Mouse (Mus musculus) limb, embryonic 15.5 days (tissue): ENCODE data around the gene Akna. TPM values are rescaled to one million over a fixed set of nuclear protein-coding genes. Genes with fewer than 3 reads are reported as not detected.

Source experiments
- ATAC-seq: fragments of 200-750 bp; cut with Nextera tagmentation; 2 replicates; pipeline ENCODE4 v1.8.0; 2017; ENCODE audit warnings: low read depth, moderate TSS enrichment; ENCODE audit not compliant: insufficient number of reproducible peaks, low FRiP score, low TSS enrichment
- H3K27ac ChIP-seq: fragments of 300-500 bp; sonication (generic); 2 replicates; pipeline ENCODE4 v1.5.1; 2015; ENCODE audit warnings: moderate library complexity, mild to moderate bottlenecking, inconsistent platforms
- H3K27me3 ChIP-seq: fragments of 300-500 bp; sonication (generic); 2 replicates; pipeline ENCODE4 v1.6.1; 2015; ENCODE audit warnings: inconsistent platforms
- H3K36me3 ChIP-seq: fragments of 300-500 bp; sonication (generic); 2 replicates; pipeline ENCODE4 v1.6.1; 2015; ENCODE audit warnings: inconsistent platforms
- H3K4me1 ChIP-seq: fragments of 300-500 bp; sonication (generic); 2 replicates; pipeline ENCODE4 v1.6.1; 2015; ENCODE audit warnings: inconsistent platforms
- H3K4me2 ChIP-seq: fragments of 300-500 bp; sonication (generic); 2 replicates; pipeline ENCODE4 v1.6.1; 2015; ENCODE audit warnings: mild to moderate bottlenecking, inconsistent platforms
- H3K4me3 ChIP-seq: fragments of 300-500 bp; sonication (generic); 2 replicates; pipeline ENCODE4 v1.5.1; 2015; ENCODE audit warnings: mild to moderate bottlenecking, inconsistent platforms
- H3K9ac ChIP-seq: fragments of 300-500 bp; sonication (generic); 2 replicates; pipeline ENCODE4 v1.6.1; 2015; ENCODE audit warnings: inconsistent platforms
- H3K9me3 ChIP-seq: fragments of 300-500 bp; sonication (generic); 2 replicates; pipeline ENCODE4 v1.6.1; 2016; ENCODE audit warnings: inconsistent platforms
- WGBS: fragments of 180-500 bp; shearing (Covaris S2); methylation state at CpG from one replicate; pipeline ENCODE4 v1.1.7; 2015; 5-methylcytosine and 5-hydroxymethylcytosine counted together
- polyA plus RNA-seq: library from polyadenylated mRNA; unstranded; fragments of >200 nt; fragmentation: Nextera tagmentation; extraction: Ambion mirVana; gene quantifications from 2 replicates; pipeline ENCODE4 v1.2.1, GENCODE M21; 2015

Gene Akna
- polyA plus RNA-seq, 1 experiment from 2014 or later: 5.6 TPM

DNA sequence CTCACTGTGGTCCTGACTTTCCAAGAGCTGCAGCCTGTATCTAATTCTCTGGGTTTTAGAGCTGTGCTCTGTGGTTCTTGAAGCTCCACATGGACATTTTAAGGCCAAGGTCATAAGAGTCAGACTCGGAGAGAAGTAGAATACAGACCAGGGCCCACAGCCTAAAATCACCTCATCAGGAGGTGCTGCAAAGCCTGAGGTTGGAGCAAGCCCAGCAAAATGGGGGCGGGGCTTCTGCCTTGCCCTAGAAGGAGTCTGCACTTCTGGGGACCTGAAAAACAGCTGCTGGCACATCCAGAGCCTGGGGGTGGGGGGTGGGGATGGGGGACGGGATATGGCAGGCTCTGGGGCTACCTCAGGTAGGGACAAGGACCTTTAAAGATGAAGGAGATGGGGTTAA lies 27.2 kb upstream of the Akna start:
- no peak overlapping the region for H3K27ac ChIP-seq
- no peak overlapping the region for H3K4me3 ChIP-seq
- ATAC-seq: no peak; the same call in 1 of the 2 replicates
- 24% methylated on average over 3 of the region's 3 CpGs for WGBS
- H3K27me3 ChIP-seq: no peaks in the 10 kb centered on the region
- H3K4me1 ChIP-seq: peaks cover 17% of the 10 kb centered on the region
- no peak overlapping the region for H3K9ac ChIP-seq
- no peaks in the 10 kb centered on the region for H3K36me3 ChIP-seq
- no peaks in the 10 kb centered on the region for H3K9me3 ChIP-seq
- H3K4me2 ChIP-seq: no peak overlapping the region

DNA sequence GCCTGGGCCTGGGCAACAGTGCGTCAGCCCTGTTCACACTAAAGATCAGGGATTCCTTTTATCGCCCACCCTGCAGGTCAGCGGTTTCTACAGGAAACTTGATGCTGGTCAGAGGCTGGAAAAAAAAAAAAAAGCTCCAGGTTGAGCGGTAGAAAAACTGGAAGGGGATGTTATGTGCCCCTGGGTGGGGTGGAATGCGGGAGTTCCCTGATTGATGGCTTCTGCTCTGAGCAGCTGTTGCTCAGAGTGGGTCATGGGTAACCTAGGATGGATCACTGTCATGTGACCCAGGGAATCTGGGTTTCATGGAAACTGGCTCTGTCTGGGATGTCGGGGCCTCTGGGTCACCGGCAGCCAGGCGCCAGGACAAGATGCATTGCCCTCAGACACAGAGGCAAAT lies 23.2 kb upstream of the Akna start:
- Histone ChIP-seq H3K36me3 (no peaks in the 10 kb centered on the region), H3K4me3 (no peak overlapping the region), H3K9me3 (no peaks in the 10 kb centered on the region), H3K9ac (no peak overlapping the region), H3K27me3 (no peaks in the 10 kb centered on the region), H3K27ac (no peak overlapping the region), H3K4me2 (no peak overlapping the region), H3K4me1 (peaks cover 12% of the 10 kb centered on the region)
- 47% methylated on average over 8 of the region's 8 CpGs for WGBS
- no peak for ATAC-seq

DNA sequence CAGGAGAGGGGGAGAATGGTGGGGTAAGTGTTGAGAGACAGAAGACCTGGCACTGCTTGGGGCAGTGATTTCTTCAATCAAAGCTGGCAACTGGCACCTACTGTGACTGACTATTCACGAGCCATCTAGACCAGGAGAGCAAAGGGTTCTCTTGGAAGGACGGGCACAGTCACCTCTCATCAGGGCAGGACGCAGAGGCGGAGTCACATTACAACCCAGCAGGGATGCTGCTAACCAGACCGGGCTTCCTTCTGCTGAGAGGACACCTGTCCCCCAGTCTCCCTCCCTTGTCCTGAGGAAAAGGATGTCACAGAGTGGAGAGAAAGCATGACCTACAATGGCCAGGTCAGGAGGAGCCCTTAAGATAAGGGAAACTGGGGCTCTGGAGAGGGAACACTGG lies 20.7 kb upstream of the Akna start:
- H3K36me3 ChIP-seq: 0 out of 2 replicates have a peak, but pooled peaks cover 3% of the 10 kb centered on the region
- no peak for ATAC-seq
- H3K9ac ChIP-seq: no peak overlapping the region
- 35% methylated on average over 5 of the region's 5 CpGs for WGBS
- no peaks in the 10 kb centered on the region for H3K9me3 ChIP-seq
- no peak overlapping the region for H3K4me2 ChIP-seq
- H3K4me1 ChIP-seq: peaks cover 8% of the 10 kb centered on the region
- H3K27ac ChIP-seq: no peak overlapping the region
- H3K4me3 ChIP-seq: no peak overlapping the region
- no peaks in the 10 kb centered on the region for H3K27me3 ChIP-seq

DNA sequence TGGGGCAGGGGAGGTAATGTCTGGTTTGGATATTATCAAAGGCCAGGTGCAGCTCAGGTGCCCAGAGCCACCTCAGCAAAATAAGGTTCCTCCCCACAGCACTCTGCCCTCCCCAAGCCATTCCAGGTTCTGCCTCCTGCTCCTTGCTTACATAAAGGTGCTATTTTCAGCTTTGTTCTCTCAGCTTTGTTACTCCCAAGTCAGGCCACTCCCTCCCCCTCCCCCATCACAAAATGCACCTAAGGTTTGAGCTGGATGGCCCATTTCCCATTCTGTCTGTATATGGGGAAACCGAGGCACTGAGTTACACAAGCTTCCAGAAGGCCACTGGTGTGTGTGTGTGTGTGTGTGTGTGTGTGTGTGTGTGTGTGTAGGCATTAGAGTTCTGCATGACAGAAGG lies 20.1 kb upstream of the Akna start:
- WGBS: 81% methylated on average over 1 of the region's 1 CpGs
- H3K9me3 ChIP-seq: no peaks in the 10 kb centered on the region
- no peak overlapping the region for H3K9ac ChIP-seq
- ATAC-seq: no peak
- no peaks in the 10 kb centered on the region for H3K27me3 ChIP-seq
- H3K4me3 ChIP-seq: no peak overlapping the region
- H3K4me2 ChIP-seq: no peak overlapping the region
- H3K36me3 ChIP-seq: 0 out of 2 replicates have a peak, but pooled peaks cover 3% of the 10 kb centered on the region
- no peak overlapping the region for H3K27ac ChIP-seq
- peaks cover 8% of the 10 kb centered on the region for H3K4me1 ChIP-seq

DNA sequence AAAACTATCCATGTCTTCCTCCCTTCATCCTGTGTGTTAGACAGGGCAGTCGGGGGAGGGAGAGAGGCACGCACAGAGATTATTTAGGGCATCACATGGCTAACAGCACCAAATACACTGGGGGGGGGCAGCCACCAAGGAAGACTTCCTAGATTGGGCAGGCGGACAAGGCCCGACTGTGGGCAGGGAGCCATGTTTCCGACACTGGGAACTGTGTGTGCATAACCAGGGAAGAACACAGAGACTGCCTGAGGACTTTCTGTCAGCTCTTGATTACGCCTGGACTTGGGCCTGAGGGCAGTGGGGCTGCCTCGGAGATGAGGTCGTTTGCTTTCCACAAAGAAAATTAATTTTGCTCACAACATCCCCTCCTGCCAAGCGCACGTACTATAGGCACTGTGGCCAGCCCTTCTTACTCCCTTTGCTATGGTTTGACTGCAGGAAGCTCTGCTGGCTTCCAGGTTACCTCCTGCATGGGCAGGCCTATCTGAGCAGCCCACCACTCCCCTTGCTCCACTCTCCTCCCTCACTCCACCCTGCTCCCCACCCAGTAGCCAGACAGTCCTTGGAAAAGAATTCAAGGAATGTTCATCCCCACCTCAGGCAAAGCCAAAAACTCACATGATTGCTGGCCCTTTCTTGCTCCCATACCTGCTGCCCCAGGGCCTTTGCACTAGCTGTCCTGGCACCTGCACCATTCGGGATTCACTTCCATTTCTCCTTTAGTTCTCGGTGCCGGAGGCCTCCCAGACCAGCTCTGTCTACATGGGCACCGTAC lies 17.2 kb upstream of the Akna start:
- H3K4me3 ChIP-seq: no peak overlapping the region
- 55% methylated on average over 14 of the region's 14 CpGs for WGBS

DNA sequence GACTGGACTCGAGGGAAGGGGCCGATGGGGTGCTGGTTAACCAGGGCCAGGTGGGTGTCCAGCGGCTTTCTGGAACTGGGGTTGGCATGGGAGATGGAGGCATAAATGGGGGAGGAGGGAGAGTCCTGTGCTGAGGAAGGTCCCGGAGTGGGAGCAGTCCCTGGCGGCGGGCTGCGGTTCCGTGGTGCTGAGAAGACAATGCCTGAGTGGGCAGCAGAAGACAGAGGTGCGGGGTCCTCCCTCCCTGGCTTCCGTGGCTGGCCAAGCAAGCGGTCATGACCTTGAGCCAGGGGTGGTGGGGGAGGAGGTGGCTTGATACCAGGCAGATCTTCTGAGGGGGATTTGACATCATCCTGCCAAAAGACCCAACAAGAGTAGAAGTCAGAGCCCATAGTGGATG lies 15.1 kb upstream of the Akna start:
- Histone ChIP-seq H3K27ac (no peak overlapping the region), H3K9me3 (no peaks in the 10 kb centered on the region), H3K4me2 (no peak overlapping the region), H3K27me3 (no peaks in the 10 kb centered on the region), H3K4me3 (no peak overlapping the region), H3K9ac (no peak overlapping the region), H3K4me1 (peaks cover 12% of the 10 kb centered on the region), H3K36me3 (peaks cover 15% of the 10 kb centered on the region; the same call in 1 of the 2 replicates)
- 84% methylated on average over 11 of the region's 11 CpGs for WGBS
- ATAC-seq: no peak

More for the DNA sequence above, 17.2 kb upstream of the Akna start:
- peaks cover 12% of the 10 kb centered on the region for H3K4me1 ChIP-seq
- no peak overlapping the region for H3K27ac ChIP-seq
- H3K9ac ChIP-seq: no peak overlapping the region
- no peak overlapping the region for H3K4me2 ChIP-seq
- no peaks in the 10 kb centered on the region for H3K9me3 ChIP-seq
- peaks cover 10% of the 10 kb centered on the region; the same call in 1 of the 2 replicates for H3K36me3 ChIP-seq
- no peak for ATAC-seq
- H3K27me3 ChIP-seq: no peaks in the 10 kb centered on the region

DNA sequence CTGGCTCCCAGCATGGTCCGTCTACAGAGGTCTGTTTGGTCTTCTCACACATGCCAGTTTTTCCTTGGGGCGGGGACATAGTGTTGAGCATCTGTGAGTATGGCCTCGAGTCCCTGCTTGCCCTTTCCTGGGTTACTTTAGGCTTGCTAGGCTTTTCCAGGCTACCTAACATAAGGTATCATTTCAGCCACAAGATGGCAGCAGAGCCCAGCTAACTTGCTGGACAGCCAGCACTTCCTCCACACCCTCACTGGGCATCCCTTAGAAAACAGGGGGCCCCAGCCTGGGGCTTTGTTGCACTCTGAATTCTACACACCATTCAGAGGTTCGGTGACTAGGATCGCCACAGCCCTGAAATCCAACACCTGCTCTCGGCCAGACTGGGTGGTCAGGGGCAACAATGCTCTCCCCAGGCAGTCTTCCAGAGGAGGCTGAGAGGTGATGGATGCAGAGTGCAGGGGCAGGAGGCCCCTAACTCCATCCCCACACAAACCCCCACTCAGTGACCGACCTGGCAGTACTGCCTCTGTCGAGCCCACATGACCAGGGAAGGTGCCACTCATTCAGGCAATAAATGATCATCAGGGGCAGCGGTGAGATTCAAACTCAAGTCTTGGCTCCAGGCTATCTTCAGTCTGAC lies 14.3 kb upstream of the Akna start:
- Histone ChIP-seq H3K4me2 (no peak overlapping the region), H3K9ac (no peak overlapping the region), H3K27ac (no peak overlapping the region), H3K4me3 (no peak overlapping the region), H3K27me3 (no peaks in the 10 kb centered on the region), H3K9me3 (no peaks in the 10 kb centered on the region), H3K36me3 (peaks cover 15% of the 10 kb centered on the region; the same call in 1 of the 2 replicates), H3K4me1 (peaks cover 12% of the 10 kb centered on the region)
- 22% methylated on average over 9 of the region's 9 CpGs for WGBS
- ATAC-seq: peak; percentile 55

DNA sequence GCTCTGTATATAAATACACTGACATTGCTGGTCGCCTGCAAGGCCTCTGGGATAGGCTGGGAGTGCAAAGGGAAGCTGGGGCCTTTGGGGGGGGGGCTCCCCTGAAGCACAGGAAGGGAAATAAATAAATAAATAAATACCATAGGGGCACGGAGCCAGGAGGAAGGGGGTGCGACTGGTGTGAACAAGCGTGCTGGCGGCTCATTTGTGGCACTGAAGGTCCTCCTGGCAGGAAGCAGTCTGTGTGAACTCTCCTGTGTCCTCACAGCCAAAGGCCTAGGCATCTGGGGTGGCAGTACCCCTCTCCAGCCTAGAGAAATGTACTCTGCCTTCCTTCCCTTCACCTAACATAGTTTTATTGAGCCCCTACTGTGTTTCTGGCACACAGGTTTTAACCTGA lies 11.8 kb upstream of the Akna start:
- no peaks in the 10 kb centered on the region for H3K27me3 ChIP-seq
- no peaks in the 10 kb centered on the region for H3K9me3 ChIP-seq
- no peak overlapping the region for H3K4me3 ChIP-seq
- peaks cover 15% of the 10 kb centered on the region; the same call in 1 of the 2 replicates for H3K36me3 ChIP-seq
- WGBS: 60% methylated on average over 5 of the region's 5 CpGs
- H3K9ac ChIP-seq: no peak overlapping the region
- no peak for ATAC-seq
- H3K4me2 ChIP-seq: no peak overlapping the region
- no peak overlapping the region for H3K27ac ChIP-seq
- peaks cover 13% of the 10 kb centered on the region; the same call in 1 of the 2 replicates for H3K4me1 ChIP-seq

DNA sequence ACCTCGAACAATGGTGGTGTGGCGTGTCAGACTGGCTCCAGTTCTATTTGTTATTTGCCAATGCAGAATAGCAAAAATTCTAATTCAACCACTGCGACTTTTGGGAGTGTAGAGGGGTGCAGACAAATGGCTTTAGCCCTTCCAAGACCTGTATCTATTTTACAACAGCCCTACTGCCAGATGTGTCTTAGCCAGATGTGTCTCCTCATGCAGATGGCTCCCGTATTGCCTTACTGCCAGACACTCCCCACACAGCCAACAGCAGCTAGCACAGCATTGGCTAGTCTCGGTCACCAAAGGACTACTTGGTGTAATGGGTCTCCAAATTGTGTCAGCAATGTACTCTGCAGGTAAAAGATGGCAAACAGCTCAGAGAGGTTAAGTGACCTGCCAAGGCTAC lies 8.1 kb upstream of the Akna start:
- Histone ChIP-seq H3K4me2 (no peak overlapping the region; the same call in 1 of the 2 replicates), H3K4me1 (peaks cover 33% of the 10 kb centered on the region), H3K9me3 (no peaks in the 10 kb centered on the region), H3K27ac (no peak overlapping the region), H3K27me3 (no peaks in the 10 kb centered on the region), H3K36me3 (peaks cover 12% of the 10 kb centered on the region; the same call in 1 of the 2 replicates), H3K9ac (no peak overlapping the region), H3K4me3 (no peak overlapping the region)
- no peak for ATAC-seq
- WGBS: 51% methylated on average over 5 of the region's 5 CpGs

DNA sequence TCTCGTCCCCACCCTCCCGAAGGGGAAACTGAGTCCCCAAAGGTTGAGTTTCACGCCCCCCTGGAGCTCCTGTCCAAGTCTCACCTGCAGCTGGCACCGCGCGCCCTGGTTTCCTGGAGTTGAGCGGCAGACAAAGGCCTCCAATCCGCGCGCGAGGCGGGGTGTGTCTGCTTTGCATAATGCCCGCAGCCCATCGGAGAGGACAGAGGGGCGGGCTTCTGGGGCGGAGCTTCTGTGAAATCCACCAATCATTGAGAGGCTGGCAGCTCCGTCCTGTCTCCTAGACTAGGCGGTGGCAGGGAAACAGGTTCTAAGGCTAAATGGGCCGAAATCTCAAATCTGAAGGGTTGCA lies 7.4 kb upstream of the Akna start:
- 0% methylated on average over 19 of the region's 19 CpGs for WGBS
- Histone ChIP-seq H3K9ac (peak overlapping the region; percentile 4; the same call in 1 of the 2 replicates), H3K9me3 (no peaks in the 10 kb centered on the region), H3K27me3 (no peaks in the 10 kb centered on the region), H3K4me2 (peak overlapping the region; percentile 99), H3K27ac (peak overlapping the region; percentile 71), H3K36me3 (peaks cover 7% of the 10 kb centered on the region; the same call in 1 of the 2 replicates), H3K4me1 (peaks cover 33% of the 10 kb centered on the region), H3K4me3 (peak overlapping the region; percentile 49)
- peak; percentile 81 for ATAC-seq

DNA sequence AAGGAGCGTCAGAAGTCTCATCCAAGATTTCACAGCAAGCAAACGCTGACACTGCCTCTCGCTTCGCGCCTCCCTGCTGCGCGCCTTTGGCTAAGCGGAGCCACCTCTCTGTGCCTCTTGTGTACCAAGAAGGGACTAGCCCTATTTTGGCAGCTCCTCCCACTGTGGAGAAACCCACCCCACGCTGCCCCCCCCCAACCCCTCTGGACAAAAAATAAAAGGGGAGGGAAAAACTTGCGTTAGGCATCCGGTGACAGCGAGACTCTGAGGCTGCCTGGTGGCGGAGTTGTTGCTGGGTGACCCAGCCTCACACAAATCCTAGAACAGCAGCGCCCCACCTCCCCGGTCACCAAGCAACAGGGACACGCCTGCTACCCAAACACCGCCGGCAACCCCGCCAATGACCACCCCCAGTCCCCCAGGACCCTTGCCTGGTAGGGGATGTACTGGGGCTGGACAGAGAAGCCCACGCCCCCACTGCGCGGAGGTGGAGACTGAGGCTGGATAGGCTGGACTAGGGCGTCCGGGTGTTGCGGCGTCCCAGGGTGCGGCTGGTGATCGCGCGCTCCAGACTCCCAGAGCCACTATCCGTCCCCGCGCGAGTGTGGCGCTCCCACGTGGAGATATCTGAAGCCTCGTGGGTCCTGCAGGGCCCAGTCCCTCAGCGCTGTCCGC lies 6.9 kb upstream of the Akna start:
- Histone ChIP-seq H3K9me3 (no peaks in the 10 kb centered on the region), H3K4me3 (peak overlapping the region; percentile 49), H3K36me3 (peaks cover 2% of the 10 kb centered on the region; the same call in 1 of the 2 replicates), H3K27me3 (no peaks in the 10 kb centered on the region), H3K4me2 (peak overlapping the region; percentile 99), H3K9ac (peak overlapping the region; percentile 4; the same call in 1 of the 2 replicates), H3K4me1 (peaks cover 37% of the 10 kb centered on the region), H3K27ac (peak overlapping the region; percentile 71)
- ATAC-seq: peak; percentile 74
- under 1% methylated on average over 39 of the region's 39 CpGs for WGBS
